Mouse (Mus musculus): ENCODE measurements around the gene Aplf. TPM values are rescaled to one million over a fixed set of nuclear protein-coding genes. Genes with fewer than 3 reads are reported as not detected.

The Aplf gene
- polyA plus RNA-seq (2014; fragmentation: Nextera tagmentation; extraction: Ambion mirVana), result 14.9 and 18.1 TPM in 2 replicates

GRCm38 (mm10) chr6:87671771-87672517 lies at the start of gene Aplf:
Aplf (minus strand) TSS chr6:87672193.
- peaks cover 9% of the 10 kb centered on the region for H3K4me1 ChIP-seq (ENCODE audit: control insufficient read depth, insufficient read depth, low read length)
- H3K27ac ChIP-seq (ENCODE audit: low read length), result peak within 1 kb of the TSS; percentile 77; the same call in 1 of the 2 replicates
- H3K9ac ChIP-seq (replicated peaks; ENCODE audit: low read depth, low read length), result peak within 1 kb of the TSS; percentile 48
- no peaks in the 10 kb centered on the region for H3K27me3 ChIP-seq (ENCODE audit: control insufficient read depth, insufficient read depth, low read length)
- H3K4me2 ChIP-seq (replicated peaks; ENCODE audit: low read depth, low read length), result peak within 1 kb of the TSS; percentile 54
- under 1% methylated on average over 33 of the region's 33 CpGs for WGBS
- no peaks in the 10 kb centered on the region for H3K36me3 ChIP-seq (ENCODE audit: control insufficient read depth, insufficient read depth, low read length)
- H3K9me3 ChIP-seq (ENCODE audit: control insufficient read depth, low read depth, low read length), result no peaks in the 10 kb centered on the region
- peak; percentile 100 for ATAC-seq (ENCODE audit: insufficient number of reproducible peaks, insufficient read depth, low FRiP score, low read depth)
- H3K4me3 ChIP-seq (ENCODE audit: low read depth, low read length), result peak within 1 kb of the TSS; percentile 77

- Histone ChIP-seq H3K4me1 (ENCODE audit: control insufficient read depth, insufficient read depth, low read length) (no peaks in the 10 kb centered on the region), H3K4me3 (ENCODE audit: low read depth, low read length) (no peak overlapping the region), H3K36me3 (ENCODE audit: control insufficient read depth, insufficient read depth, low read length) (no peaks in the 10 kb centered on the region), H3K4me2 (replicated peaks; ENCODE audit: low read depth, low read length) (no peak overlapping the region), H3K9ac (replicated peaks; ENCODE audit: low read depth, low read length) (no peak overlapping the region), H3K9me3 (ENCODE audit: control insufficient read depth, low read depth, low read length) (no peaks in the 10 kb centered on the region), H3K27me3 (ENCODE audit: control insufficient read depth, insufficient read depth, low read length) (no peaks in the 10 kb centered on the region), H3K27ac (ENCODE audit: low read length) (no peak overlapping the region)
- WGBS, result 81% methylated on average over 4 of the region's 4 CpGs
- ATAC-seq (ENCODE audit: insufficient number of reproducible peaks, insufficient read depth, low FRiP score, low read depth), result no peak
Observed at GRCm38 (mm10) chr6:87714091-87714490, 42.1 kb upstream of the Aplf start.

GRCm38 (mm10) chr6:87712311-87712710 lies 40.3 kb upstream of the Aplf start:
- Histone ChIP-seq H3K4me3 (ENCODE audit: low read depth, low read length) (no peak overlapping the region), H3K27me3 (ENCODE audit: control insufficient read depth, insufficient read depth, low read length) (no peaks in the 10 kb centered on the region), H3K4me2 (replicated peaks; ENCODE audit: low read depth, low read length) (no peak overlapping the region), H3K27ac (ENCODE audit: low read length) (no peak overlapping the region), H3K36me3 (ENCODE audit: control insufficient read depth, insufficient read depth, low read length) (no peaks in the 10 kb centered on the region), H3K4me1 (ENCODE audit: control insufficient read depth, insufficient read depth, low read length) (no peaks in the 10 kb centered on the region), H3K9me3 (ENCODE audit: control insufficient read depth, low read depth, low read length) (no peaks in the 10 kb centered on the region), H3K9ac (replicated peaks; ENCODE audit: low read depth, low read length) (no peak overlapping the region)
- 91% methylated on average over 4 of the region's 4 CpGs for WGBS
- ATAC-seq (ENCODE audit: insufficient number of reproducible peaks, insufficient read depth, low FRiP score, low read depth), result no peak

- Histone ChIP-seq H3K4me1 (ENCODE audit: control insufficient read depth, insufficient read depth, low read length) (no peaks in the 10 kb centered on the region), H3K27ac (ENCODE audit: low read length) (no peak overlapping the region), H3K36me3 (ENCODE audit: control insufficient read depth, insufficient read depth, low read length) (no peaks in the 10 kb centered on the region), H3K27me3 (ENCODE audit: control insufficient read depth, insufficient read depth, low read length) (no peaks in the 10 kb centered on the region), H3K4me2 (replicated peaks; ENCODE audit: low read depth, low read length) (no peak overlapping the region), H3K9me3 (ENCODE audit: control insufficient read depth, low read depth, low read length) (no peaks in the 10 kb centered on the region), H3K9ac (replicated peaks; ENCODE audit: low read depth, low read length) (no peak overlapping the region), H3K4me3 (ENCODE audit: low read depth, low read length) (no peak overlapping the region)
- no peak for ATAC-seq (ENCODE audit: insufficient number of reproducible peaks, insufficient read depth, low FRiP score, low read depth)
- 42% methylated on average over 3 of the region's 3 CpGs for WGBS
Observed at GRCm38 (mm10) chr6:87706246-87706645, 34.3 kb upstream of the Aplf start.

- no peak overlapping the region for H3K9ac ChIP-seq (replicated peaks; ENCODE audit: low read depth, low read length)
- H3K4me3 ChIP-seq (ENCODE audit: low read depth, low read length), result no peak overlapping the region
- H3K27me3 ChIP-seq (ENCODE audit: control insufficient read depth, insufficient read depth, low read length), result no peaks in the 10 kb centered on the region
- no peak overlapping the region for H3K4me2 ChIP-seq (replicated peaks; ENCODE audit: low read depth, low read length)
- WGBS, result 91% methylated on average over 4 of the region's 4 CpGs
- no peaks in the 10 kb centered on the region for H3K36me3 ChIP-seq (ENCODE audit: control insufficient read depth, insufficient read depth, low read length)
- no peaks in the 10 kb centered on the region for H3K9me3 ChIP-seq (ENCODE audit: control insufficient read depth, low read depth, low read length)
- ATAC-seq (ENCODE audit: insufficient number of reproducible peaks, insufficient read depth, low FRiP score, low read depth), result no peak
- H3K4me1 ChIP-seq (ENCODE audit: control insufficient read depth, insufficient read depth, low read length), result no peaks in the 10 kb centered on the region
- H3K27ac ChIP-seq (ENCODE audit: low read length), result no peak overlapping the region
Observed at GRCm38 (mm10) chr6:87696544-87696943, 24.6 kb upstream of the Aplf start.

- Histone ChIP-seq H3K9me3 (ENCODE audit: control insufficient read depth, low read depth, low read length) (no peaks in the 10 kb centered on the region), H3K9ac (replicated peaks; ENCODE audit: low read depth, low read length) (no peak overlapping the region), H3K36me3 (ENCODE audit: control insufficient read depth, insufficient read depth, low read length) (no peaks in the 10 kb centered on the region), H3K4me1 (ENCODE audit: control insufficient read depth, insufficient read depth, low read length) (no peaks in the 10 kb centered on the region), H3K4me2 (replicated peaks; ENCODE audit: low read depth, low read length) (no peak overlapping the region), H3K27ac (ENCODE audit: low read length) (no peak overlapping the region), H3K27me3 (ENCODE audit: control insufficient read depth, insufficient read depth, low read length) (no peaks in the 10 kb centered on the region), H3K4me3 (ENCODE audit: low read depth, low read length) (no peak overlapping the region)
- no peak for ATAC-seq (ENCODE audit: insufficient number of reproducible peaks, insufficient read depth, low FRiP score, low read depth)
- whole genome bisulfite sequencing, result 68% methylated on average over 3 of the region's 3 CpGs
Observed at GRCm38 (mm10) chr6:87695947-87696346, 24.0 kb upstream of the Aplf start.

GRCm38 (mm10) chr6:87680418-87680817 lies 8.4 kb upstream of the Aplf start:
- Histone ChIP-seq H3K27ac (ENCODE audit: low read length) (no peak overlapping the region), H3K9me3 (ENCODE audit: control insufficient read depth, low read depth, low read length) (no peaks in the 10 kb centered on the region), H3K4me1 (ENCODE audit: control insufficient read depth, insufficient read depth, low read length) (no peaks in the 10 kb centered on the region), H3K27me3 (ENCODE audit: control insufficient read depth, insufficient read depth, low read length) (no peaks in the 10 kb centered on the region), H3K36me3 (ENCODE audit: control insufficient read depth, insufficient read depth, low read length) (no peaks in the 10 kb centered on the region), H3K9ac (replicated peaks; ENCODE audit: low read depth, low read length) (no peak overlapping the region), H3K4me2 (replicated peaks; ENCODE audit: low read depth, low read length) (no peak overlapping the region), H3K4me3 (ENCODE audit: low read depth, low read length) (no peak overlapping the region)
- no peak for ATAC-seq (ENCODE audit: insufficient number of reproducible peaks, insufficient read depth, low FRiP score, low read depth)
- WGBS, result 69% methylated on average over 3 of the region's 3 CpGs

GRCm38 (mm10) chr6:87672661-87673060 lies 668 bp upstream of the Aplf start:
- H3K27ac ChIP-seq (ENCODE audit: low read length), result no peak overlapping the region; the same call in 1 of the 2 replicates
- 0 out of 2 replicates have a peak overlapping the region, but pooled peaks have one; percentile 4 for H3K9ac ChIP-seq (replicated peaks; ENCODE audit: low read depth, low read length)
- no peak for ATAC-seq (ENCODE audit: insufficient number of reproducible peaks, insufficient read depth, low FRiP score, low read depth)

More at GRCm38 (mm10) chr6:87672661-87673060, 668 bp upstream of the Aplf start:
- H3K4me3 ChIP-seq (ENCODE audit: low read depth, low read length), result peak overlapping the region; percentile 77; the same call in 1 of the 2 replicates
- peaks cover 9% of the 10 kb centered on the region for H3K4me1 ChIP-seq (ENCODE audit: control insufficient read depth, insufficient read depth, low read length)
- H3K9me3 ChIP-seq (ENCODE audit: control insufficient read depth, low read depth, low read length), result no peaks in the 10 kb centered on the region
- H3K4me2 ChIP-seq (replicated peaks; ENCODE audit: low read depth, low read length), result peak overlapping the region; percentile 54
- no peaks in the 10 kb centered on the region for H3K27me3 ChIP-seq (ENCODE audit: control insufficient read depth, insufficient read depth, low read length)
- 44% methylated on average over 4 of the region's 4 CpGs for WGBS
- no peaks in the 10 kb centered on the region for H3K36me3 ChIP-seq (ENCODE audit: control insufficient read depth, insufficient read depth, low read length)

All from stomach, embryonic 14.5 days (tissue).